Mouse (Mus musculus) frontal cortex, adult 2 months (tissue): ENCODE measurements at regions not wholly inside any gene's neighbourhood (a gene's known extent, or its start where the extent isn't known, plus 50 kb on each side); places are given as distances from the start of the nearest gene placed in this dataset.

Experiments
- DNase-seq, 2 experiments: peaks; one replicate each; pipeline ENCODE4 v3.0.0; 2022; ENCODE audit warnings: low spot score in 1 of 2; ENCODE audit errors: extremely low spot score in 1 of 2

- DNase-seq: peak in 1 of 2 experiments; percentile 63
Measured at GRCm38 (mm10) chr1:89207306-89207705, 137.1 kb downstream of the Sh3bp4 start.

GRCm38 (mm10) chr1:89211116-89211515 lies 140.9 kb downstream of the Sh3bp4 start:
- no peak for DNase-seq

- DNase-seq: no peak
Measured at GRCm38 (mm10) chr1:89228426-89228825, 158.2 kb downstream of the Sh3bp4 start.

GRCm38 (mm10) chr1:89231756-89232155 lies 161.5 kb downstream of the Sh3bp4 start:
- no peak for DNase-seq

- no peak for DNase-seq
Measured at GRCm38 (mm10) chr1:89232391-89232790, 162.2 kb downstream of the Sh3bp4 start.

- no peak for DNase-seq
Measured at GRCm38 (mm10) chr1:89234895-89235294, 164.7 kb downstream of the Sh3bp4 start.

- DNase-seq: peak; percentile 70 to 83
Measured at GRCm38 (mm10) chr1:89235296-89235695, 165.1 kb downstream of the Sh3bp4 start.

- DNase-seq: peak in 1 of 2 experiments; percentile 46
Measured at GRCm38 (mm10) chr1:89237696-89238095, 167.5 kb downstream of the Sh3bp4 start.

GRCm38 (mm10) chr1:89244598-89244997 lies 174.4 kb downstream of the Sh3bp4 start:
- peak in 1 of 2 experiments; percentile 42 for DNase-seq

GRCm38 (mm10) chr1:89245202-89246003 lies 175.2 kb downstream of the Sh3bp4 start:
- DNase-seq: no peak

GRCm38 (mm10) chr1:89251753-89252152 lies 181.5 kb downstream of the Sh3bp4 start:
- DNase-seq: no peak

- no peak for DNase-seq
Measured at GRCm38 (mm10) chr1:89252528-89252927, 182.3 kb downstream of the Sh3bp4 start.

GRCm38 (mm10) chr1:89257945-89258344 lies 187.7 kb downstream of the Sh3bp4 start:
- no peak for DNase-seq

GRCm38 (mm10) chr1:89265771-89266170 lies 188.8 kb upstream of the Agap1 start:
- no peak for DNase-seq

GRCm38 (mm10) chr1:89268806-89269205 lies 185.8 kb upstream of the Agap1 start:
- no peak for DNase-seq

GRCm38 (mm10) chr1:89271743-89272142 lies 182.9 kb upstream of the Agap1 start:
- DNase-seq: no peak

GRCm38 (mm10) chr1:89273021-89273420 lies 181.6 kb upstream of the Agap1 start:
- no peak for DNase-seq

GRCm38 (mm10) chr1:89273786-89274362 lies 180.7 kb upstream of the Agap1 start:
- DNase-seq: no peak

GRCm38 (mm10) chr1:89279382-89279781 lies 175.2 kb upstream of the Agap1 start:
- DNase-seq: no peak

- DNase-seq: no peak
Measured at GRCm38 (mm10) chr1:89281107-89281655, 173.4 kb upstream of the Agap1 start.

GRCm38 (mm10) chr1:89285041-89285440 lies 169.6 kb upstream of the Agap1 start:
- DNase-seq: no peak
